Comparison of ENCODE assay signal across 18 mouse cellular contexts in genomic region chr9:97527276-97527675, GRCm38 (mm10).
DNase-seq lines count a peak whose midpoint lies in the region; TF ChIP-seq lines count a peak whose summit lies in the region.
"Had no signal": no experiment of that assay in that cellular context is flagged by ENCODE, and none has a peak within 500 bp of the region (broad histone marks: within the 10 kb centered on the region; RNA-seq: fewer than 3 reads in every experiment).

No protein-coding gene starts in this region.

- peak; percentile 50 for DNase-seq in adrenal gland, adult 8-10 months
- no peak for DNase-seq in adrenal gland, postnatal 25 days
- peak; percentile 12 to 49 for DNase-seq in heart, adult 18-20 months
- no peak for DNase-seq in heart, embryonic 10.5 days (ENCODE audit: low spot score)
- DNase-seq in kidney, adult 2 months, result peak; percentile 31
- DNase-seq in kidney, postnatal 14 days, result no peak
- peak; percentile 30 for DNase-seq in fat pad, adult 2 months (ENCODE audit: extremely low read depth, low read depth, low spot score)
- DNase-seq in frontal cortex, postnatal 25 days (ENCODE audit: low spot score in 2 of 2), result no peak
- DNase-seq: lung, adult 2 months; lung, postnatal 4 days; right cerebral cortex, postnatal 25 days; thymus, postnatal 36 days had no signal

- no peaks in the 10 kb centered on the region for H3K36me3 ChIP-seq in heart, embryonic 10.5 days
- H3K36me3 ChIP-seq in kidney, adult 2 months (ENCODE audit: control insufficient read depth, insufficient read depth, low read length), result no peaks in the 10 kb centered on the region
- H3K36me3 ChIP-seq: embryonic facial prominence, embryonic 13.5 days; forebrain, embryonic 10.5 days; limb, embryonic 15.5 days; midbrain, embryonic 13.5 days had no signal

- H3K4me1 ChIP-seq in heart, embryonic 10.5 days, result no peaks in the 10 kb centered on the region
- H3K4me1 ChIP-seq in kidney, adult 2 months (ENCODE audit: control insufficient read depth, insufficient read depth, low read length), result no peaks in the 10 kb centered on the region
- H3K4me1 ChIP-seq: embryonic facial prominence, embryonic 13.5 days; forebrain, embryonic 10.5 days; limb, embryonic 15.5 days had no signal

- TF ChIP-seq POLR2A in kidney, adult 2 months (IDR thresholded peaks at IDR 0.05; ENCODE audit: low read depth, low read length), result no peak

- no peak overlapping the region for H3K4me3 ChIP-seq in heart, embryonic 10.5 days
- no peak overlapping the region for H3K4me3 ChIP-seq in kidney, adult 2 months (ENCODE audit: insufficient read depth, low read depth, low read length)
- H3K4me3 ChIP-seq: embryonic facial prominence, embryonic 13.5 days; forebrain, embryonic 10.5 days; limb, embryonic 15.5 days; midbrain, embryonic 13.5 days had no signal

- H3K27me3 ChIP-seq in heart, embryonic 10.5 days (ENCODE audit: insufficient read depth, poor library complexity, severe bottlenecking), result no peaks in the 10 kb centered on the region
- no peaks in the 10 kb centered on the region for H3K27me3 ChIP-seq in kidney, adult 2 months (replicated peaks; ENCODE audit: control insufficient read depth, insufficient read depth, low read length)
- H3K27me3 ChIP-seq: CH12.LX; embryonic facial prominence, embryonic 13.5 days; limb, embryonic 15.5 days; midbrain, embryonic 13.5 days had no signal

- no peak overlapping the region for H3K27ac ChIP-seq in heart, embryonic 10.5 days
- H3K27ac ChIP-seq in kidney, adult 2 months (ENCODE audit: insufficient read depth, low read depth, low read length), result no peak overlapping the region
- H3K27ac ChIP-seq: embryonic facial prominence, embryonic 13.5 days; forebrain, embryonic 10.5 days; kidney, postnatal 0 days; limb, embryonic 15.5 days; midbrain, embryonic 13.5 days had no signal

- H3K9me3 ChIP-seq in heart, embryonic 10.5 days, result no peaks in the 10 kb centered on the region
- H3K9me3 ChIP-seq: embryonic facial prominence, embryonic 13.5 days; forebrain, embryonic 10.5 days; limb, embryonic 15.5 days; midbrain, embryonic 13.5 days had no signal

- no peak for TF ChIP-seq CTCF in kidney, adult 2 months (conservative IDR thresholded peaks at IDR 0.05; ENCODE audit: insufficient read depth, insufficient read length, low read depth, low read length)

- 79% methylated on average over 1 of the region's 1 CpGs for WGBS in heart, embryonic 10.5 days
- 80% methylated on average over 1 of the region's 1 CpGs for WGBS in kidney, adult 2 months

Comparison
In these comparisons a context has a peak if more than half of its experiments do, and no peak if none do; other contexts are left out.
1. DNase-seq: peak in adrenal gland, adult 8-10 months (single experiment), heart, adult 18-20 months (2 of 2), kidney, adult 2 months (single experiment) and fat pad, adult 2 months (single experiment); none in adrenal gland, postnatal 25 days (single experiment), heart, embryonic 10.5 days (single experiment), kidney, postnatal 14 days (single experiment) and frontal cortex, postnatal 25 days (0 of 2).